Mouse (Mus musculus): ENCODE results near the gene Znrd1.

DNA sequence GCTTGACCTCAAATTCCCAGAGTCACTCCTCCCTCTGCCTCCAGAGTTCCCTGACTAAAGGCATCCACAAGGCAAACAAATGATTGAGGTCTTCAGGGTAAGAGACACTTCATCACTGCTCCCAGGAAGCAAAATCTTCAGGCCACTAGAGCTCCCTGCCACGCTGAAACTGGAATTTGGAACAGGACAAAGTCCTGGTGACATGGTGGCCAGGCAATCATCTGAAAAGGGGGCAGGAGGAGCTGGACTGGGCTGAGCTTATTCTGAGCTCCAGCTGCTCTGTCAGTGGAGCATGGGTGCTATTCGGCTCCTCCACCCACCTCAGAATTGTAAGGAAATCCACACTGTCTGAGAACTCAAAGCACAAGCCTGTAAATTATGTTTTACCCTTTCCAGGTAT is 46.3 kb downstream of the Znrd1 start:
- TF ChIP-seq CTCF (conservative IDR thresholded peaks at IDR 0.05; ENCODE audit: low read length) (no peak), NANOG (IDR thresholded peaks at IDR 0.05; ENCODE audit: borderline replicate concordance, low read length) (no peak), POU5F1 (IDR thresholded peaks at IDR 0.05; ENCODE audit: borderline replicate concordance, low read length) (no peak)

All from E14TG2a.4 (cell line).